Mouse (Mus musculus) common myeloid progenitor, adult 5-6 weeks (primary cell): ENCODE data around the gene Thumpd3. TPM values are rescaled to one million over a fixed set of nuclear protein-coding genes. Genes with fewer than 3 reads are reported as not detected.

Experiments used
- ATAC-seq: replicated peaks from 2 replicates; pipeline ENCODE4 v1.8.0; 2016; ENCODE audit warnings: low read depth, mild to moderate bottlenecking, moderate TSS enrichment, inconsistent platforms; ENCODE audit not compliant: poor library complexity, severe bottlenecking
- total RNA-seq: library from RNA; stranded (forward); fragments of 200-1000, 187-1606 nt; gene quantifications from 2 replicates; pipeline ENCODE4 v1.2.3, GENCODE M21; 2017

Gene Thumpd3
- total RNA-seq, 1 experiment from 2014 or later, result 98.8 TPM

DNA sequence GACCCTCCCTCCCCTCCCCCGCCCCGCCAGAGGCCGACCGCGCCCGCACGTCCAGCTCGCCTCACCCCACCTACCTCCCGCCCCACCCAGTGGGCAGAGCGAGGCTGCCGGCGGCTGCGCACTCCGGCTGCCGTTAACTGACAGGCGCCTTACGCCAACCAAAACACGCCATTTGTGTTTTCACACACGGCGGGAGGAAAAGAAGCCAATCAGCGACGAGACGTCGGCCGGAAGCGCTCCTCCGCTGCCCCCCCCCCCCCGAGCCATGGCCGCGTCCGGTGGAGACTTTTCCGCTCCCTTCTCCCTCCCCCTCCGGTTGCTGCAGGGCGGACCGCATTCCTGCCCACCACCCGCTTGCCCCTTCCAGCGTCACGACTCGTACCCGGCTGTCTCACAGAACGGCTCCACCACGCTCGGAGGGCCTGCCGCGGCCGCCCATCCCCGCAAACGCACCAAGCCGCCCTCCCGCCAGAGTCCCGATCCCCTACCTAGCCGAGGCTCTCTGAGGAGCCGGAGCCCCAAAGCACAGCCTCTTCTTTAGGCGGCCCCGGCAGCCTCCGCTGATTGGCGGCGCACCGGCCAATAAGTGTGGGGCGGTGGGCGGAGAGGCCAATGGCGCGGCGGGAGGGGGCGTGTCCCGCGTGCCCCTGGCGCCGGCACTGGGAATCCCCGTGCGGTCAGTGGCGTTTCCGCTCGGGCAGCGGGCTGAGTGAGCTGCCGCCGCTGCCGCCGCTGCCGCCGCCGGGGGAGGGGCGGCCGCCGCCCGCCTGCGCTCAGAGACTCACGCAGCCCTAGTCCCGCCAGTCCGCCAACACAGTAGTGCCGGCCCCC is 30.9 kb downstream of the Thumpd3 start, which contains the start of gene Setd5:
Gene Setd5, plus strand, starts transcription at position 680 of the 831 bp plus-strand sequence.
- peak; percentile 60 for ATAC-seq

DNA sequence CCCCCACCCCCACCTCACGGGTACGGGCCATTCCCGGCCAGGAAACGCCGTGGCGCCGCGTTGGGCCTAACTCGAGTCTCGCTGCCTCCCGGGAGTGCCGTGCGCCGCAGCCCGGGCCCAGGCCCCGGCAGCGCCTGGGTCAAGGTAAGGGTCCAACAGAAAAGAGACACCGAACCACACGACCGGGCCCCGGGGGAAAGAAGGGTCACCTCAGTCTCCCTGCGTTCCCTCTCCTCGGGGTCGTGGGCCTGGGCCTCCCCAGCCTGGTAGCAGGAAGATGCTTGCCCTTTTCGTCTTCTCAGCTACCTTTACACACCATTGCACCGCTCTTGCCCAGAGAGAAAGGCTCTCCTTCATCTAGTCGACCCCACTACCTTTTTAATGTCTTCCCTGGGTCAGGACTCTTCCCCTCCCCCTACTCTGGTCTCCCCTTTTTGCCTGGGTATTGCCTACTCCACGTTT is 31.6 kb downstream of the Thumpd3 start:
- ATAC-seq, result no peak

GRCm38 (mm10) chr6:113078031-113078721 is 32.2 kb downstream of the Thumpd3 start:
- ATAC-seq, result no peak

DNA sequence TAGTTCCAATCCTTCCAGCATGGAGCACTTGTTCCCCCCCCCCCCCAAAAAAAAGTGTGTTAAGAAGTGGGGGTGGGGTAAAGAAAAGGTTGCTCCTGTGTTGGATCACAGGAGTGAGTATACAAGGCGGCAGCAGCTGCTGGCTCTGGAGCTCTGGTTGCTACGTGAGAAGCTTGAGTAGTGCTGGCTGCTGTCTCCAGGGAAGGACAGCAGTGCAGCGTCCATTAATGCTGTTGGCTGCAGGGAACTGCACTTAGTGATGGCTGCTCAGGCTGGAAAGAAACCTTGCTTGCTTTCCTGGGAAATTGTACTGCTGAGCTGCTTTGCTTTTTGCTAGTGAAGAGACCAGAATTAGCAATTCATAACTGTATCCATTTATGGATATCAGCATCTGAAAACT is 33.5 kb downstream of the Thumpd3 start:
- no peak for ATAC-seq

- no peak for ATAC-seq
These were observed 36.2 kb downstream of the Thumpd3 start for GRCm38 (mm10) chr6:113082229-113082628.

- no peak for ATAC-seq
These were observed 38.6 kb downstream of the Thumpd3 start for GRCm38 (mm10) chr6:113084590-113084989.

DNA sequence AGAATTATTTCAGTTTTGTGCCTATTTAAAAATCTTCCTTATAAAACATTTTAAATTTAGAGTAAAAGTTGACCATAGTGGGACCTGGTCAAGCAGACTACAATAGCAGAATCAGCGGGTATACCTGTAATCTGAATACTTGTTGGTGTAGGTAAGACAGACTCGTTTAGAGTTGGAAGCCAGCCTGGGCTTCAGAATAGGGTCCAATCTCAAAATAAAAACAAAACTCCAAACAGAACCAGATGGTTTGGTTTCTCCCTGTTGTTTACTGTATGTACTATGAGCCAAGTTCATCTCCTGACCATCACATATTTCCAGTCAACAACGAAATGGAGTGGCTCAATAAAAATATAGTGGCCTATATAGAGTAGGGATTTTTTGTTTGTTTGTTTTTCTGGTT is 47.2 kb downstream of the Thumpd3 start:
- ATAC-seq, result no peak

- no peak for ATAC-seq
These were observed 49.5 kb downstream of the Thumpd3 start for GRCm38 (mm10) chr6:113095547-113095946.

GRCm38 (mm10) chr6:113097662-113098061 is 51.6 kb downstream of the Thumpd3 start:
- no peak for ATAC-seq

GRCm38 (mm10) chr6:113099640-113100289 is 53.7 kb downstream of the Thumpd3 start:
- ATAC-seq, result peak; percentile 68

DNA sequence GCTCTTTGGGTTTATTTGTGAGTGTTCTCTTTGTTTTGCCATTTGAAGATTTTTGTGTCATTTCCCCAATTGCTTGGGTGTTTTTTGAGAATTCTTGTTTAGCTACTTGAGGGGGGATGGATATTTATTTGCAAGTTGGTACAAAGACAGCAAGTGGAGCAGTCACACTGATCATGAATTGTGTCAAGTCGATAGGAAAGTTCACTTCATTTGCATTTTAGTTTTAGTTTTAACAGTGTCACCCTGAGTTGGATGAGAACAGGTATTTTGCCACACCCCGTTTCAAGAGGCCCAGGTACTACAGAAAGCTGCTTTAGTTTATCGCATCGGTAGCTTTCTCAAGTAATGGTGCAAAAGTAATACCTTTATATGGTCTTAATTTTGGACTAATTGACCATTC is 56.5 kb downstream of the Thumpd3 start:
- ATAC-seq, result no peak

DNA sequence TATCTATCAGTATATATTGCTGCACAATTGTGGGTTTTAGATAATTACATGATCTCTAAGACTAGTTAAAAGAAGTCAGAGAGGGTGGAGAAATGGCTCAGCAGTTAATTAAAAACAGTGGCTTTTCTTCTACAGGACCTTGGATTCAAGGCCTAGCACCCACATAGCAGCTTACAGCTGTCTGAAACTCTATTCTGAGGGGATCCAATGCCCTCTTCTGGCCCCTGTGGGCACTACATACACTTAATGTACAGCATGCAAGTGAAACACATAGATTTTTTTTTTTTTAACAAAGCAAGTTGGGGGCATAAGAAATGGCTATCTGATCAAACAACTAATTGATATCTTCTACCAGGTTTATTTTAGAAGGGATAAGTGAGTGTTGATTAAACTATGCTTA is 57.7 kb downstream of the Thumpd3 start:
- ATAC-seq, result peak; percentile 91

- ATAC-seq, result no peak
These were observed 63.4 kb downstream of the Thumpd3 start for GRCm38 (mm10) chr6:113109378-113109777.

- ATAC-seq, result no peak
These were observed 63.9 kb downstream of the Thumpd3 start for GRCm38 (mm10) chr6:113109956-113110355.

Other genes with a start within 250 kb of the Thumpd3 start
- gene Srgap3, start 99.0 kb upstream of the Thumpd3 start, total RNA-seq, result 2.5 and 8.0 TPM in 2 replicates
- gene Setd5, start 31.1 kb downstream of the Thumpd3 start, total RNA-seq, result 71.5 and 92.1 TPM in 2 replicates
- gene Lhfpl4, start 149.2 kb downstream of the Thumpd3 start, total RNA-seq, result not detected in 2 replicates
- 20.5 and 35.4 TPM in 2 replicates for gene Mtmr14, start 191.6 kb downstream of the Thumpd3 start, total RNA-seq
- 0.05 TPM in 1 of 2 replicates, not detected in the other for gene Cpne9, start 236.1 kb downstream of the Thumpd3 start, total RNA-seq